Mouse (Mus musculus): Measurements from ENCODE around the gene Il5.

Gene Il5

GRCm38 (mm10) chr11:53770125-53770791 lies 49.7 kb downstream of the Il5 start:
- DNase-seq (ENCODE audit: low spot score in 2 of 2), result peak; percentile 22 to 34

GRCm38 (mm10) chr11:53771001-53771744 lies 50.6 kb downstream of the Il5 start:
- no peak for DNase-seq (ENCODE audit: low spot score in 2 of 2)

- no peak for DNase-seq (ENCODE audit: low spot score in 2 of 2)
Observed at GRCm38 (mm10) chr11:53772536-53772935, 51.9 kb downstream of the Il5 start.

- no peak for DNase-seq (ENCODE audit: low spot score in 2 of 2)
Observed at GRCm38 (mm10) chr11:53773087-53773486, 52.5 kb downstream of the Il5 start, which contains the start of gene Gm17334. Gene Gm17334, minus strand, starts transcription at chr11:53773187.

GRCm38 (mm10) chr11:53773641-53774360 lies 53.2 kb downstream of the Il5 start:
- DNase-seq (ENCODE audit: low spot score in 2 of 2), result no peak

Measured in right cerebral cortex, postnatal 36 days (tissue).